In the genomic region with DNA sequence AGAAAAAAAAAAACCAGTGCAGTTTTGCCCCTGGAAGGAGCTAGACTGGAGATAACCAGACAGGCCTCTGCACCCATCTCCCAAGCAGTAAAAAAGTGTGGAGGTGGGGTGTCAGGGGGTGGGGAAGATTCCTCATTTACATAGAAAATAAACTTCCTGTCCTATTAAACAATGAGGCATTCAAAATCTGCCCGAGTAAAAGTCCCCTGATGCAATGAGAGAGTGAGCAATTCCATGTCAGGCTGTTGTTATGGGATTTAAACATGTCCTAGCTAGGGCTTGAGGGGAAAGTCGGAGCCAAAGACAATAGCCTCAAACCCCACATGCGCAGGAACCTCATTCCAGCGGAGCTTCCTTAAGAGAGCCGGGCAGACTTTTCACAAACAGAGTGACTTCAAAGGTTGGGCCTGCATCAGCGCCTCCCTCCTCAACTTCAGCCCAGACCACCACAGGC, we compare ENCODE assay signal across 8 mouse cellular contexts. TPM values are rescaled to one million over a fixed set of nuclear protein-coding genes. Genes with fewer than 3 reads are reported as not detected.
DNase-seq lines count a peak whose midpoint lies in the region; ATAC-seq and TF ChIP-seq lines count a peak whose summit lies in the region.

No protein-coding gene starts in this region.

- H3K79me2 ChIP-seq in MEL (ENCODE audit: control insufficient read depth, insufficient read depth, low read length, poor library complexity) = no peaks in the 10 kb centered on the region

- peak overlapping the region; percentile 27 for H3K4me2 ChIP-seq in kidney, embryonic 14.5 days (replicated peaks; ENCODE audit: low read depth, low read length)

- no peaks in the 10 kb centered on the region for H3K36me3 ChIP-seq in kidney, embryonic 14.5 days (ENCODE audit: control insufficient read depth, insufficient read depth, low read length)
- H3K36me3 ChIP-seq in MEL (ENCODE audit: control insufficient read depth in 1 of 2, insufficient read depth in 2 of 2, low read length in 2 of 2) = peaks cover 0 to 2% of the 10 kb centered on the region in 2 experiments; a peak in 1 of 4 replicates

- TF ChIP-seq RAD21 in MEL (IDR thresholded peaks at IDR 0.05; ENCODE audit: low read depth, low read length) = no peak

- peak; percentile 52 for ATAC-seq in kidney, embryonic 14.5 days (ENCODE audit: low FRiP score, low TSS enrichment)

- no peak overlapping the region for H3K4me3 ChIP-seq in kidney, embryonic 14.5 days (ENCODE audit: low read length)
- no peak overlapping the region for H3K4me3 ChIP-seq in MEL (ENCODE audit: control insufficient read depth in 1 of 2, insufficient read depth in 1 of 2, low read depth in 2 of 2, low read length in 2 of 2)
- no peak overlapping the region for H3K4me3 ChIP-seq in embryonic fibroblast, embryonic 13.5 days (ENCODE audit: insufficient read depth, low read length)

- no peaks in the 10 kb centered on the region for H3K9me3 ChIP-seq in kidney, embryonic 14.5 days (ENCODE audit: control insufficient read depth, low read length)
- no peaks in the 10 kb centered on the region for H3K9me3 ChIP-seq in MEL (replicated peaks; ENCODE audit: insufficient read depth, low read length)

- no peak for TF ChIP-seq CTCF in MEL (IDR thresholded peaks at IDR 0.05 in 2 of 3, conservative IDR thresholded peaks at IDR 0.05 in 1 of 3; ENCODE audit: control insufficient read depth in 1 of 3, insufficient read depth in 1 of 3, low read depth in 2 of 3, low read length in 3 of 3, poor library complexity in 1 of 3, severe bottlenecking in 1 of 3)
- TF ChIP-seq CTCF in embryonic fibroblast, embryonic 13.5 days (IDR thresholded peaks at IDR 0.05; ENCODE audit: borderline replicate concordance, insufficient read depth, low read length) = no peak

- TF ChIP-seq EP300 in MEL (IDR thresholded peaks at IDR 0.05; ENCODE audit: low read depth in 1 of 2, low read length in 2 of 2) = 0 out of 4 replicates have a peak, but pooled peaks of 1 of the 2 experiments have one; percentile 4

- H3K27ac ChIP-seq in kidney, embryonic 14.5 days (ENCODE audit: low read depth, low read length) = peak overlapping the region; percentile 48; the same call in 1 of the 2 replicates
- H3K27ac ChIP-seq in MEL (ENCODE audit: control insufficient read depth, low read depth, low read length) = no peak overlapping the region
- peak overlapping the region; percentile 100 for H3K27ac ChIP-seq in embryonic fibroblast, embryonic 13.5 days (ENCODE audit: insufficient read depth, low read length)

- no peak for TF ChIP-seq POLR2A in MEL (IDR thresholded peaks at IDR 0.05; ENCODE audit: control insufficient read depth in 1 of 2, insufficient read depth in 1 of 2, low read depth in 1 of 2, low read length in 2 of 2, poor library complexity in 1 of 2)
- 0 out of 2 replicates have a peak, but pooled peaks have one; percentile 11 for TF ChIP-seq POLR2A in embryonic fibroblast, embryonic 13.5 days (IDR thresholded peaks at IDR 0.05; ENCODE audit: low read depth, low read length)

- WGBS in kidney, embryonic 14.5 days = 13% methylated on average over 6 of the region's 6 CpGs

- H3K9ac ChIP-seq in kidney, embryonic 14.5 days (ENCODE audit: low read depth, low read length) = no peak overlapping the region
- no peak overlapping the region for H3K9ac ChIP-seq in MEL (ENCODE audit: control insufficient read depth, low read depth, low read length, poor library complexity, severe bottlenecking)

- H3K4me1 ChIP-seq in kidney, embryonic 14.5 days (ENCODE audit: control insufficient read depth, insufficient read depth, low read length) = peaks cover 12% of the 10 kb centered on the region; the same call in 1 of the 2 replicates
- H3K4me1 ChIP-seq in MEL (ENCODE audit: control insufficient read depth in 1 of 2, insufficient read depth in 2 of 2, low read length in 2 of 2) = peaks cover 3 to 17% of the 10 kb centered on the region in 2 experiments
- peaks cover 14% of the 10 kb centered on the region for H3K4me1 ChIP-seq in embryonic fibroblast, embryonic 13.5 days (ENCODE audit: control insufficient read depth, insufficient read depth, low read length)

- no peaks in the 10 kb centered on the region for H3K27me3 ChIP-seq in kidney, embryonic 14.5 days (ENCODE audit: control insufficient read depth, insufficient read depth, low read length)
- H3K27me3 ChIP-seq in MEL (ENCODE audit: control insufficient read depth in 1 of 2, insufficient read depth in 2 of 2, low read length in 2 of 2) = no peaks in the 10 kb centered on the region

- no peak for DNase-seq in kidney, adult 8-10 months
- DNase-seq in MEL (ENCODE audit: low read depth, low spot score) = peak; percentile 38
- peak; percentile 45 for DNase-seq in lung, postnatal 36 days
- DNase-seq in testis, postnatal 10 days (ENCODE audit: low spot score) = no peak
- no peak for DNase-seq in thymus, postnatal 0 days (ENCODE audit: low spot score)
- no peak for DNase-seq in right cerebral cortex, adult 2 months (ENCODE audit: low spot score in 2 of 2)

TF ChIP-seq in MEL, 35 proteins besides CTCF, POLR2A, EP300 and RAD21:
- TF ChIP-seq MAX (IDR thresholded peaks at IDR 0.05; ENCODE audit: low read length) (no peak), CHD1 (IDR thresholded peaks at IDR 0.05; ENCODE audit: low read depth, low read length) (no peak), ZNF384 (IDR thresholded peaks at IDR 0.05; ENCODE audit: low read depth, low read length) (peak; percentile 67)

RNA-seq across cellular contexts. Expression of a gene that starts 50.7 kb away (rescaled TPM):
- not detected in 2 replicates for polyA plus RNA-seq in kidney, embryonic 14.5 days (2014; fragmentation: Nextera tagmentation; extraction: Ambion mirVana)
- 0.10 and 0.27 TPM in 2 replicates for total RNA-seq in MEL (2012; rRNA removed)
- polyA plus RNA-seq in MEL (2012; ENCODE audit: insufficient read depth in 1 of 2, insufficient read length in 2 of 2, low read depth in 1 of 2, low replicate concordance in 2 of 2, missing spikeins in 1 of 2) = under 1 TPM in 1 of 2 experiments, not detected in 1; 0.31 TPM
- 17.0 and 20.3 TPM in 2 replicates for polyA plus RNA-seq in embryonic fibroblast, embryonic 13.5 days (2011; ENCODE audit: insufficient read length, low read depth, missing spikeins)
- 0.49 and 0.65 TPM in 2 replicates for polyA plus RNA-seq in thymus, postnatal 0 days (2015; fragmentation: Nextera tagmentation; extraction: Ambion mirVana)

Comparison
In these comparisons a context has a peak if more than half of its experiments do, and no peak if none do; other contexts are left out.
1. DNase-seq: peak in MEL (single experiment) and lung, postnatal 36 days (single experiment); none in kidney, adult 8-10 months (0 of 2), testis, postnatal 10 days (single experiment), thymus, postnatal 0 days (single experiment) and right cerebral cortex, adult 2 months (0 of 2).
2. RNA of a gene that starts 50.7 kb away (polyA plus RNA-seq): 17.0 to 20.3 TPM in embryonic fibroblast, embryonic 13.5 days; 0.49 to 0.65 TPM in thymus, postnatal 0 days, 0.31 TPM in MEL and not detected in kidney, embryonic 14.5 days; every median in the first group is over 10 times any median in the second.